Mouse (Mus musculus): ENCODE data around the gene Areg. TPM values are rescaled to one million over a fixed set of nuclear protein-coding genes. Genes with fewer than 3 reads are reported as not detected.

Areg gene
- total and polyA plus RNA-seq, 2 experiments from 2014 or later = 0.19 to 5.9 TPM

GRCm38 (mm10) chr5:91144971-91145370 is 5.6 kb downstream of the Areg start:
- H3K4me2 ChIP-seq (ENCODE audit: low read depth, low read length) = no peak overlapping the region
- ATAC-seq (ENCODE audit: insufficient read depth, low read depth) (no peak), DNase-seq (ENCODE audit: low spot score) (no peak)
- peaks cover 14% of the 10 kb centered on the region for H3K27me3 ChIP-seq (ENCODE audit: control insufficient read depth, insufficient read depth, low read length)
- 68% methylated on average over 9 of the region's 9 CpGs for WGBS
- H3K9me3 ChIP-seq (replicated peaks; ENCODE audit: control insufficient read depth, low read length) = no peaks in the 10 kb centered on the region
- no peak overlapping the region for H3K27ac ChIP-seq (ENCODE audit: low read depth)
- TF ChIP-seq CTCF (IDR thresholded peaks at IDR 0.05; ENCODE audit: low read depth) (no peak), EP300 (IDR thresholded peaks at IDR 0.05; ENCODE audit: low read depth) (no peak)
- no peaks in the 10 kb centered on the region for H3K4me1 ChIP-seq (ENCODE audit: control insufficient read depth, insufficient read depth)
- no peaks in the 10 kb centered on the region for H3K36me3 ChIP-seq (replicated peaks; ENCODE audit: control insufficient read depth, insufficient read depth, low read length)
- H3K4me3 ChIP-seq (ENCODE audit: low read depth, low read length) = no peak overlapping the region
- no peak overlapping the region for H3K9ac ChIP-seq (replicated peaks; ENCODE audit: low read depth, low read length)

DNA sequence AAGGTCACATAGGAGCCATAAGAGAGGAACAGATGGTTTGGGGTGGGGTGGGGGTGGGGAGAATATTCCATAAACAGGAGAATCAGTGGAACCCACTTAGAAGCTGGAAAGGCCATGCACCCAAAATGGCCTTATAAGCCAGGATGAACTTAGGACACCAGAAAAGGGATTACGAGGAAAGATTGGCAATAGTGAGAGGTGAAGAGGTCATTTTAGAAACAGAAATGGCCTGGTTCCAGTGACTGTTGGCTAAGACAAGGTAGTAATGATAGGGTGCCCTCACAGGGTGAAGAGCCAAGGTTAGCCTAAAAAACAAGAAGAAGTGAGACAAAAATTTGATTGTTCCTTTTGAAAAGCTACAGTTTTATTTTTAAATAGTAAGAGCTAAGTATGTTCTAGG is 7.6 kb downstream of the Areg start:
- no peak for ATAC-seq (ENCODE audit: insufficient read depth, low read depth)
- Histone ChIP-seq H3K9ac (replicated peaks; ENCODE audit: low read depth, low read length) (no peak overlapping the region), H3K4me1 (ENCODE audit: control insufficient read depth, insufficient read depth) (no peaks in the 10 kb centered on the region), H3K27ac (ENCODE audit: low read depth) (no peak overlapping the region), H3K36me3 (replicated peaks; ENCODE audit: control insufficient read depth, insufficient read depth, low read length) (no peaks in the 10 kb centered on the region), H3K4me2 (ENCODE audit: low read depth, low read length) (no peak overlapping the region), H3K27me3 (ENCODE audit: control insufficient read depth, insufficient read depth, low read length) (no peaks in the 10 kb centered on the region), H3K9me3 (replicated peaks; ENCODE audit: control insufficient read depth, low read length) (no peaks in the 10 kb centered on the region), H3K4me3 (ENCODE audit: low read depth, low read length) (no peak overlapping the region)
- TF ChIP-seq EP300 (IDR thresholded peaks at IDR 0.05; ENCODE audit: low read depth) (no peak), CTCF (IDR thresholded peaks at IDR 0.05; ENCODE audit: low read depth) (no peak)
- 89% methylated on average over 1 of the region's 1 CpGs for WGBS
- DNase-seq (ENCODE audit: low spot score) = no peak

- no peak for ATAC-seq (ENCODE audit: insufficient read depth, low read depth)
- Histone ChIP-seq H3K36me3 (replicated peaks; ENCODE audit: control insufficient read depth, insufficient read depth, low read length) (no peaks in the 10 kb centered on the region), H3K9ac (replicated peaks; ENCODE audit: low read depth, low read length) (no peak overlapping the region), H3K4me1 (ENCODE audit: control insufficient read depth, insufficient read depth) (no peaks in the 10 kb centered on the region), H3K27me3 (ENCODE audit: control insufficient read depth, insufficient read depth, low read length) (no peaks in the 10 kb centered on the region), H3K4me3 (ENCODE audit: low read depth, low read length) (no peak overlapping the region), H3K9me3 (replicated peaks; ENCODE audit: control insufficient read depth, low read length) (no peaks in the 10 kb centered on the region), H3K4me2 (ENCODE audit: low read depth, low read length) (no peak overlapping the region), H3K27ac (ENCODE audit: low read depth) (no peak overlapping the region)
- TF ChIP-seq CTCF (IDR thresholded peaks at IDR 0.05; ENCODE audit: low read depth) (no peak), EP300 (IDR thresholded peaks at IDR 0.05; ENCODE audit: low read depth) (no peak)
- no peak for DNase-seq (ENCODE audit: low spot score)
- 56% methylated on average over 2 of the region's 2 CpGs for WGBS
These were observed 8.7 kb downstream of the Areg start for GRCm38 (mm10) chr5:91148054-91148453.

- DNase-seq (ENCODE audit: low spot score) = no peak
- Histone ChIP-seq H3K4me2 (ENCODE audit: low read depth, low read length) (no peak overlapping the region), H3K4me3 (ENCODE audit: low read depth, low read length) (no peak overlapping the region), H3K27me3 (ENCODE audit: control insufficient read depth, insufficient read depth, low read length) (no peaks in the 10 kb centered on the region), H3K4me1 (ENCODE audit: control insufficient read depth, insufficient read depth) (no peaks in the 10 kb centered on the region), H3K36me3 (replicated peaks; ENCODE audit: control insufficient read depth, insufficient read depth, low read length) (no peaks in the 10 kb centered on the region), H3K9me3 (replicated peaks; ENCODE audit: control insufficient read depth, low read length) (no peaks in the 10 kb centered on the region), H3K9ac (replicated peaks; ENCODE audit: low read depth, low read length) (no peak overlapping the region), H3K27ac (ENCODE audit: low read depth) (no peak overlapping the region)
- no peak for TF ChIP-seq EP300 (IDR thresholded peaks at IDR 0.05; ENCODE audit: low read depth)
- TF ChIP-seq CTCF (IDR thresholded peaks at IDR 0.05; ENCODE audit: low read depth) = no peak
- WGBS = 69% methylated on average over 8 of the region's 8 CpGs
- ATAC-seq (ENCODE audit: insufficient read depth, low read depth) = no peak
These were observed 17.3 kb downstream of the Areg start for GRCm38 (mm10) chr5:91156677-91157076.

GRCm38 (mm10) chr5:91157169-91157568 is 17.8 kb downstream of the Areg start:
- ATAC-seq (ENCODE audit: insufficient read depth, low read depth) (no peak), DNase-seq (ENCODE audit: low spot score) (no peak)
- no peaks in the 10 kb centered on the region for H3K36me3 ChIP-seq (replicated peaks; ENCODE audit: control insufficient read depth, insufficient read depth, low read length)
- no peak for TF ChIP-seq CTCF (IDR thresholded peaks at IDR 0.05; ENCODE audit: low read depth)
- no peak for TF ChIP-seq EP300 (IDR thresholded peaks at IDR 0.05; ENCODE audit: low read depth)
- WGBS = 45% methylated on average over 3 of the region's 3 CpGs
- no peaks in the 10 kb centered on the region for H3K27me3 ChIP-seq (ENCODE audit: control insufficient read depth, insufficient read depth, low read length)
- no peak overlapping the region for H3K9ac ChIP-seq (replicated peaks; ENCODE audit: low read depth, low read length)
- no peaks in the 10 kb centered on the region for H3K9me3 ChIP-seq (replicated peaks; ENCODE audit: control insufficient read depth, low read length)
- H3K4me2 ChIP-seq (ENCODE audit: low read depth, low read length) = no peak overlapping the region
- H3K4me1 ChIP-seq (ENCODE audit: control insufficient read depth, insufficient read depth) = no peaks in the 10 kb centered on the region
- no peak overlapping the region for H3K4me3 ChIP-seq (ENCODE audit: low read depth, low read length)
- no peak overlapping the region for H3K27ac ChIP-seq (ENCODE audit: low read depth)

GRCm38 (mm10) chr5:91162787-91163186 is 23.4 kb downstream of the Areg start:
- H3K4me3 ChIP-seq (ENCODE audit: low read depth, low read length) = no peak overlapping the region
- H3K27me3 ChIP-seq (ENCODE audit: control insufficient read depth, insufficient read depth, low read length) = no peaks in the 10 kb centered on the region
- H3K4me1 ChIP-seq (ENCODE audit: control insufficient read depth, insufficient read depth) = no peaks in the 10 kb centered on the region
- WGBS = 68% methylated on average over 4 of the region's 4 CpGs
- no peak for ATAC-seq (ENCODE audit: insufficient read depth, low read depth)
- no peak overlapping the region for H3K27ac ChIP-seq (ENCODE audit: low read depth)
- H3K9me3 ChIP-seq (replicated peaks; ENCODE audit: control insufficient read depth, low read length) = no peaks in the 10 kb centered on the region
- no peak overlapping the region for H3K9ac ChIP-seq (replicated peaks; ENCODE audit: low read depth, low read length)
- H3K4me2 ChIP-seq (ENCODE audit: low read depth, low read length) = no peak overlapping the region
- DNase-seq (ENCODE audit: low spot score) = no peak
- H3K36me3 ChIP-seq (replicated peaks; ENCODE audit: control insufficient read depth, insufficient read depth, low read length) = no peaks in the 10 kb centered on the region
- TF ChIP-seq CTCF (IDR thresholded peaks at IDR 0.05; ENCODE audit: low read depth) = no peak
- TF ChIP-seq EP300 (IDR thresholded peaks at IDR 0.05; ENCODE audit: low read depth) = no peak

Measured in heart, postnatal 0 days (tissue).